In genomic region chr1:160839095-160839494, GRCm38 (mm10) we compare ENCODE assay signal across 24 mouse cellular contexts. TPM values are rescaled to one million over a fixed set of nuclear protein-coding genes. Genes with fewer than 3 reads are reported as not detected.
DNase-seq lines count a peak whose midpoint lies in the region; ATAC-seq and TF ChIP-seq lines count a peak whose summit lies in the region.
"Had no signal": no experiment of that assay in that cellular context is flagged by ENCODE, and none has a peak within 500 bp of the region (broad histone marks: within the 10 kb centered on the region; RNA-seq: fewer than 3 reads in every experiment).

No protein-coding gene starts in this region.

- WGBS in liver, embryonic 12.5 days (ENCODE audit: insufficient replicate concordance): 29% methylated on average over 4 of the region's 4 CpGs
- WGBS in liver, postnatal 0 days (ENCODE audit: insufficient replicate concordance): 55% methylated on average over 4 of the region's 4 CpGs

- H3K79me2 ChIP-seq in MEL (ENCODE audit: control insufficient read depth, insufficient read depth, low read length, poor library complexity): no peaks in the 10 kb centered on the region

- H3K27me3 ChIP-seq in liver, embryonic 12.5 days (replicated peaks): no peaks in the 10 kb centered on the region
- no peaks in the 10 kb centered on the region for H3K27me3 ChIP-seq in liver, postnatal 0 days (ENCODE audit: insufficient read depth, low read length)
- H3K27me3 ChIP-seq in MEL (ENCODE audit: control insufficient read depth in 1 of 2, insufficient read depth in 2 of 2, low read length in 2 of 2): no peaks in the 10 kb centered on the region
- H3K27me3 ChIP-seq: forebrain, embryonic 13.5 days; heart, embryonic 12.5 days; heart, embryonic 15.5 days; hindbrain, embryonic 12.5 days; hindbrain, embryonic 15.5 days had no signal

- TF ChIP-seq EP300 in liver, postnatal 0 days (IDR thresholded peaks at IDR 0.05; ENCODE audit: low read depth): no peak
- TF ChIP-seq EP300 in MEL (IDR thresholded peaks at IDR 0.05; ENCODE audit: low read depth in 1 of 2, low read length in 2 of 2): peak in 1 of 2 experiments; percentile 51; a peak in 1 of 4 replicates

- H3K4me1 ChIP-seq in liver, embryonic 12.5 days: peaks cover 12% of the 10 kb centered on the region
- H3K4me1 ChIP-seq in liver, postnatal 0 days (ENCODE audit: insufficient read depth): peaks cover 3% of the 10 kb centered on the region; the same call in 1 of the 2 replicates
- H3K4me1 ChIP-seq in MEL (ENCODE audit: control insufficient read depth in 1 of 2, insufficient read depth in 2 of 2, low read length in 2 of 2): peaks cover 6 to 7% of the 10 kb centered on the region in 2 experiments
- H3K4me1 ChIP-seq: forebrain, embryonic 10.5 days; forebrain, embryonic 13.5 days; hindbrain, embryonic 12.5 days; hindbrain, embryonic 15.5 days had no signal

- H3K9ac ChIP-seq in liver, embryonic 12.5 days: no peak overlapping the region
- no peak overlapping the region for H3K9ac ChIP-seq in liver, postnatal 0 days (replicated peaks)
- no peak overlapping the region for H3K9ac ChIP-seq in MEL (ENCODE audit: control insufficient read depth, low read depth, low read length, poor library complexity, severe bottlenecking)
- H3K9ac ChIP-seq: forebrain, embryonic 13.5 days; heart, embryonic 12.5 days; heart, embryonic 15.5 days; hindbrain, embryonic 12.5 days; hindbrain, embryonic 15.5 days had no signal

- no peak for TF ChIP-seq CTCF in liver, postnatal 0 days (IDR thresholded peaks at IDR 0.05; ENCODE audit: low read depth)
- no peak for TF ChIP-seq CTCF in MEL (IDR thresholded peaks at IDR 0.05 in 2 of 3, conservative IDR thresholded peaks at IDR 0.05 in 1 of 3; ENCODE audit: control insufficient read depth in 1 of 3, insufficient read depth in 1 of 3, low read depth in 2 of 3, low read length in 3 of 3, poor library complexity in 1 of 3, severe bottlenecking in 1 of 3)

- H3K4me2 ChIP-seq in liver, embryonic 12.5 days: no peak overlapping the region
- H3K4me2 ChIP-seq in liver, postnatal 0 days (ENCODE audit: low read depth, low read length): no peak overlapping the region
- H3K4me2 ChIP-seq: forebrain, embryonic 13.5 days; heart, embryonic 12.5 days; heart, embryonic 15.5 days; hindbrain, embryonic 12.5 days; hindbrain, embryonic 15.5 days had no signal

- no peak for TF ChIP-seq POLR2A in MEL (IDR thresholded peaks at IDR 0.05; ENCODE audit: control insufficient read depth in 1 of 2, insufficient read depth in 1 of 2, low read depth in 1 of 2, low read length in 2 of 2, poor library complexity in 1 of 2)

- ATAC-seq in liver, embryonic 12.5 days: 0 out of 2 replicates have a peak, but pooled peaks have one; percentile 15
- no peak for ATAC-seq in liver, postnatal 0 days
- ATAC-seq in megakaryocyte progenitor cell, adult 5-6 weeks (replicated peaks; ENCODE audit: poor library complexity): peak; percentile 30
- ATAC-seq: activated CD4-positive, CD25-positive, alpha-beta regulatory T cell, adult 4 months; CD4-positive, CD25-positive, alpha-beta regulatory T cell, adult 4 months; forebrain, embryonic 13.5 days; forebrain, embryonic 16.5 days had no signal

- no peaks in the 10 kb centered on the region for H3K36me3 ChIP-seq in liver, embryonic 12.5 days
- H3K36me3 ChIP-seq in liver, postnatal 0 days (replicated peaks; ENCODE audit: insufficient read depth, low read length): no peaks in the 10 kb centered on the region
- H3K36me3 ChIP-seq in MEL (ENCODE audit: control insufficient read depth in 1 of 2, insufficient read depth in 2 of 2, low read length in 2 of 2): peaks cover 0 to 10% of the 10 kb centered on the region in 2 experiments; a peak in 2 of 4 replicates
- H3K36me3 ChIP-seq: forebrain, embryonic 10.5 days; heart, embryonic 12.5 days; heart, embryonic 15.5 days; hindbrain, embryonic 12.5 days; hindbrain, embryonic 15.5 days had no signal

- DNase-seq in liver, postnatal 0 days: no peak
- DNase-seq in MEL (ENCODE audit: low read depth, low spot score): no peak
- DNase-seq in ovary, postnatal 10 days (ENCODE audit: low spot score): no peak
- no peak for DNase-seq in kidney, postnatal 25 days
- DNase-seq: adrenal gland, adult 8-10 months; adrenal gland, postnatal 25 days; cerebellum, adult 11-12 months; cerebellum, adult 8-10 months; cerebellum, postnatal 10 days; cerebellum, postnatal 36 days; gastrocnemius, postnatal 10 days; gastrocnemius, postnatal 36 days; heart, adult 2 months had no signal

- H3K4me3 ChIP-seq in liver, embryonic 12.5 days: no peak overlapping the region
- H3K4me3 ChIP-seq in liver, postnatal 0 days (ENCODE audit: low read depth, low read length): no peak overlapping the region
- no peak overlapping the region for H3K4me3 ChIP-seq in MEL (ENCODE audit: control insufficient read depth in 1 of 2, insufficient read depth in 1 of 2, low read depth in 2 of 2, low read length in 2 of 2)
- H3K4me3 ChIP-seq: forebrain, embryonic 10.5 days; forebrain, embryonic 13.5 days; heart, adult 2 months; heart, embryonic 12.5 days; heart, embryonic 15.5 days; hindbrain, embryonic 12.5 days; hindbrain, embryonic 15.5 days had no signal

- no peak for TF ChIP-seq RAD21 in MEL (IDR thresholded peaks at IDR 0.05; ENCODE audit: low read depth, low read length)

- H3K27ac ChIP-seq in liver, embryonic 12.5 days: no peak overlapping the region
- no peak overlapping the region for H3K27ac ChIP-seq in liver, postnatal 0 days (ENCODE audit: low read depth)
- H3K27ac ChIP-seq in MEL (ENCODE audit: control insufficient read depth, low read depth, low read length): no peak overlapping the region
- H3K27ac ChIP-seq: forebrain, embryonic 10.5 days; forebrain, embryonic 13.5 days; heart, adult 2 months; heart, embryonic 15.5 days; hindbrain, embryonic 12.5 days; hindbrain, embryonic 15.5 days had no signal

- H3K9me3 ChIP-seq in liver, embryonic 12.5 days (replicated peaks): no peaks in the 10 kb centered on the region
- no peaks in the 10 kb centered on the region for H3K9me3 ChIP-seq in liver, postnatal 0 days (ENCODE audit: low read length)
- H3K9me3 ChIP-seq in MEL (replicated peaks; ENCODE audit: insufficient read depth, low read length): no peaks in the 10 kb centered on the region
- H3K9me3 ChIP-seq: forebrain, embryonic 10.5 days; forebrain, embryonic 13.5 days; heart, embryonic 12.5 days; heart, embryonic 15.5 days; hindbrain, embryonic 12.5 days; hindbrain, embryonic 15.5 days had no signal

TF ChIP-seq in MEL, 35 proteins besides CTCF, POLR2A, EP300 and RAD21:
- TF ChIP-seq ETS1 (IDR thresholded peaks at IDR 0.05; ENCODE audit: low read depth, low read length): peak; percentile 57; the same call in 1 of the 2 replicates
- no peak for TF ChIP-seq CHD2 (IDR thresholded peaks at IDR 0.05; ENCODE audit: low read length)
- peak; percentile 95 for TF ChIP-seq BHLHE40 (IDR thresholded peaks at IDR 0.05; ENCODE audit: borderline replicate concordance, low read depth, low read length)
- TF ChIP-seq CHD1 (IDR thresholded peaks at IDR 0.05; ENCODE audit: low read depth, low read length): no peak
- peak; percentile 56 for TF ChIP-seq GATA1 (IDR thresholded peaks at IDR 0.05; ENCODE audit: low read depth, low read length)
- TF ChIP-seq USF1 (IDR thresholded peaks at IDR 0.05; ENCODE audit: low read depth, low read length): 0 out of 2 replicates have a peak, but pooled peaks have one; percentile 9
- 0 out of 2 replicates have a peak, but pooled peaks have one; percentile 14 for TF ChIP-seq RCOR1 (IDR thresholded peaks at IDR 0.05; ENCODE audit: low read depth, low read length)
- TF ChIP-seq TCF12 (IDR thresholded peaks at IDR 0.05; ENCODE audit: low read depth, low read length): peak; percentile 35; the same call in 1 of the 2 replicates
- TF ChIP-seq MEF2A (IDR thresholded peaks at IDR 0.05; ENCODE audit: extremely low read depth, insufficient replicate concordance, low read depth, low read length, poor library complexity, severe bottlenecking): peak; percentile 75; the same call in 1 of the 2 replicates
- no peak for TF ChIP-seq HCFC1 (IDR thresholded peaks at IDR 0.05; ENCODE audit: low read depth, low read length)
TF ChIP-seq in MEL: peak in this region for 7.

RNA-seq across cellular contexts. Expression of gene Rabgap1l, which starts 46.1 kb away (rescaled TPM):
- 55.7 and 55.8 TPM in 2 replicates for polyA plus RNA-seq in liver, embryonic 12.5 days (2016; fragmentation: Nextera tagmentation; extraction: Ambion mirVana)
- 20.9 and 21.6 TPM in 2 replicates for polyA plus RNA-seq in liver, postnatal 0 days (2015; fragmentation: Nextera tagmentation; extraction: Ambion mirVana)
- total RNA-seq in MEL (2012; rRNA removed): 24.0 and 26.2 TPM in 2 replicates
- 10 to 100 TPM in 1 of 2 experiments, not detected in 1; 24.1 TPM for polyA plus RNA-seq in MEL (2012; ENCODE audit: insufficient read depth in 1 of 2, insufficient read length in 2 of 2, low read depth in 1 of 2, low replicate concordance in 2 of 2, missing spikeins in 1 of 2)
- total RNA-seq in megakaryocyte progenitor cell, adult 5-6 weeks (2015): 122 and 143 TPM in 2 replicates
- 149 and 173 TPM in 2 replicates for total RNA-seq in megakaryocyte progenitor cell, adult 5-6 weeks (2017)
